Mouse (Mus musculus): ENCODE results near the gene Large1. TPM values are rescaled to one million over a fixed set of nuclear protein-coding genes. Genes with fewer than 3 reads are reported as not detected.

Large1 gene
- total and polyA plus RNA-seq, 3 experiments, result not detected

GRCm38 (mm10) chr8:72801583-72801982 lies 551.8 kb downstream of the Large1 start:
- Histone ChIP-seq H3K4me2 (ENCODE audit: insufficient read depth, low read depth, poor library complexity, severe bottlenecking) (no peak overlapping the region), H3K27ac (ENCODE audit: insufficient read depth, low read depth) (no peak overlapping the region), H3K27me3 (replicated peaks) (peaks cover 26% of the 10 kb centered on the region), H3K79me2 (replicated peaks; ENCODE audit: control insufficient read depth, extremely low read depth, insufficient read depth, poor library complexity, severe bottlenecking) (no peaks in the 10 kb centered on the region), H3K9ac (ENCODE audit: insufficient read depth, low read depth) (no peak overlapping the region), H3K9me3 (replicated peaks; ENCODE audit: low read length) (no peaks in the 10 kb centered on the region), H3K36me3 (replicated peaks in 1 of 2; ENCODE audit: control insufficient read depth in 1 of 2, insufficient read depth in 1 of 2, low read length in 1 of 2) (no peaks in the 10 kb centered on the region), H3K4me1 (ENCODE audit: control insufficient read depth in 1 of 2, insufficient read depth in 2 of 2) (no peaks in the 10 kb centered on the region), H3K4me3 (replicated peaks in 1 of 3; ENCODE audit: low read depth in 2 of 3, low read length in 2 of 3, poor library complexity in 1 of 3) (no peak overlapping the region)
- in situ Hi-C loops (cut with MboI; ENCODE audit: low pct_ligation_motif_present, low pct_unique_long_range_greater_than_20kb, low sequenced_read_pairs), result no loop called here
- no peak for DNase-seq (ENCODE audit: extremely low read depth)
- dilution Hi-C loops (cut with MboI; ENCODE audit: extremely low pct_ligation_motif_present, extremely low pct_unique_long_range_greater_than_20kb, low sequenced_read_pairs), result no loop called here
- TF ChIP-seq MAZ (IDR thresholded peaks at IDR 0.05; ENCODE audit: low read depth, low read length) (no peak), MEF2A (IDR thresholded peaks at IDR 0.05; ENCODE audit: borderline replicate concordance, low read depth, low read length) (no peak), USF1 (IDR thresholded peaks at IDR 0.05; ENCODE audit: low read depth, low read length) (no peak), JUN (IDR thresholded peaks at IDR 0.05; ENCODE audit: insufficient read depth, low read depth, low read length) (no peak), IRF4 (IDR thresholded peaks at IDR 0.05; ENCODE audit: low read depth, low read length) (no peak), USF2 (conservative IDR thresholded peaks at IDR 0.05; ENCODE audit: low read depth, low read length) (no peak), SIN3A (IDR thresholded peaks at IDR 0.05; ENCODE audit: low read length) (no peak), NELFE (IDR thresholded peaks at IDR 0.05; ENCODE audit: low read depth, low read length) (no peak), TBP (conservative IDR thresholded peaks at IDR 0.05; ENCODE audit: low read depth, low read length) (no peak), HCFC1 (IDR thresholded peaks at IDR 0.05; ENCODE audit: low read depth, low read length) (no peak), ZKSCAN1 (IDR thresholded peaks at IDR 0.05; ENCODE audit: borderline replicate concordance, low read depth, low read length) (no peak), ELF1 (IDR thresholded peaks at IDR 0.05; ENCODE audit: low read depth, low read length) (no peak), MAX (IDR thresholded peaks at IDR 0.05; ENCODE audit: low read length) (no peak)

GRCm38 (mm10) chr8:72780644-72781043 lies 572.7 kb downstream of the Large1 start:
- Histone ChIP-seq H3K36me3 (replicated peaks in 1 of 2; ENCODE audit: control insufficient read depth in 1 of 2, insufficient read depth in 1 of 2, low read length in 1 of 2) (no peaks in the 10 kb centered on the region), H3K4me2 (ENCODE audit: insufficient read depth, low read depth, poor library complexity, severe bottlenecking) (no peak overlapping the region), H3K4me3 (replicated peaks in 1 of 3; ENCODE audit: low read depth in 2 of 3, low read length in 2 of 3, poor library complexity in 1 of 3) (no peak overlapping the region), H3K9me3 (replicated peaks; ENCODE audit: low read length) (peaks cover 8% of the 10 kb centered on the region), H3K4me1 (ENCODE audit: control insufficient read depth in 1 of 2, insufficient read depth in 2 of 2) (no peaks in the 10 kb centered on the region), H3K79me2 (replicated peaks; ENCODE audit: control insufficient read depth, extremely low read depth, insufficient read depth, poor library complexity, severe bottlenecking) (no peaks in the 10 kb centered on the region), H3K27ac (ENCODE audit: insufficient read depth, low read depth) (no peak overlapping the region), H3K27me3 (replicated peaks) (peaks cover 9% of the 10 kb centered on the region), H3K9ac (ENCODE audit: insufficient read depth, low read depth) (no peak overlapping the region)
- no peak for DNase-seq (ENCODE audit: extremely low read depth)
- dilution Hi-C loops (cut with MboI; ENCODE audit: extremely low pct_ligation_motif_present, extremely low pct_unique_long_range_greater_than_20kb, low sequenced_read_pairs), result no loop called here
- TF ChIP-seq USF1 (IDR thresholded peaks at IDR 0.05; ENCODE audit: low read depth, low read length), result no peak
- no peak for TF ChIP-seq CHD2 (IDR thresholded peaks at IDR 0.05; ENCODE audit: low read length)
- no peak for TF ChIP-seq ZKSCAN1 (IDR thresholded peaks at IDR 0.05; ENCODE audit: borderline replicate concordance, low read depth, low read length)
- no peak for TF ChIP-seq RCOR1 (conservative IDR thresholded peaks at IDR 0.05; ENCODE audit: low read depth, low read length)
- no peak for TF ChIP-seq POLR2AphosphoS2 (IDR thresholded peaks at IDR 0.05; ENCODE audit: low read depth, low read length)
- no peak for TF ChIP-seq MAX (IDR thresholded peaks at IDR 0.05; ENCODE audit: low read length)
- TF ChIP-seq SMC3 (IDR thresholded peaks at IDR 0.05; ENCODE audit: low read depth, low read length), result no peak
- in situ Hi-C loops (cut with MboI; ENCODE audit: low pct_ligation_motif_present, low pct_unique_long_range_greater_than_20kb, low sequenced_read_pairs), result no loop called here

Measured in CH12.LX (cell line).